Mouse (Mus musculus): ENCODE data around the gene Rfx2. TPM values are rescaled to one million over a fixed set of nuclear protein-coding genes. Genes with fewer than 3 reads are reported as not detected.

Gene Rfx2
- polyA plus RNA-seq, 1 experiment, result 1.2 TPM

- TF ChIP-seq POLR2A (IDR thresholded peaks at IDR 0.05; ENCODE audit: borderline replicate concordance, low read depth, low read length) (no peak), CTCF (IDR thresholded peaks at IDR 0.05; ENCODE audit: low read depth, low read length) (no peak)
- no peaks in the 10 kb centered on the region for H3K4me1 ChIP-seq (ENCODE audit: control insufficient read depth, insufficient read depth, low read length)
Measured at GRCm38 (mm10) chr17:56802065-56802464, 28.7 kb downstream of the Rfx2 start.

GRCm38 (mm10) chr17:56799276-56799675 lies 31.5 kb downstream of the Rfx2 start:
- Histone ChIP-seq H3K4me1 (ENCODE audit: control insufficient read depth, insufficient read depth, low read length) (no peaks in the 10 kb centered on the region), H3K27ac (ENCODE audit: insufficient read depth, low read depth, low read length) (no peak overlapping the region), H3K4me3 (ENCODE audit: insufficient read depth, low read length) (no peak overlapping the region)
- TF ChIP-seq CTCF (IDR thresholded peaks at IDR 0.05; ENCODE audit: low read depth, low read length) (no peak), POLR2A (IDR thresholded peaks at IDR 0.05; ENCODE audit: borderline replicate concordance, low read depth, low read length) (no peak)

More at GRCm38 (mm10) chr17:56802065-56802464, 28.7 kb downstream of the Rfx2 start:
- Histone ChIP-seq H3K4me3 (ENCODE audit: insufficient read depth, low read length) (no peak overlapping the region), H3K27ac (ENCODE audit: insufficient read depth, low read depth, low read length) (no peak overlapping the region)

GRCm38 (mm10) chr17:56793614-56794319 lies 37.0 kb downstream of the Rfx2 start:
- no peaks in the 10 kb centered on the region for H3K4me1 ChIP-seq (ENCODE audit: control insufficient read depth, insufficient read depth, low read length)
- no peak overlapping the region for H3K4me3 ChIP-seq (ENCODE audit: insufficient read depth, low read length)
- H3K27ac ChIP-seq (ENCODE audit: insufficient read depth, low read depth, low read length), result no peak overlapping the region
- TF ChIP-seq POLR2A (IDR thresholded peaks at IDR 0.05; ENCODE audit: borderline replicate concordance, low read depth, low read length) (no peak), CTCF (IDR thresholded peaks at IDR 0.05; ENCODE audit: low read depth, low read length) (no peak)

GRCm38 (mm10) chr17:56792588-56792987 lies 38.2 kb downstream of the Rfx2 start:
- TF ChIP-seq CTCF (IDR thresholded peaks at IDR 0.05; ENCODE audit: low read depth, low read length) (no peak), POLR2A (IDR thresholded peaks at IDR 0.05; ENCODE audit: borderline replicate concordance, low read depth, low read length) (no peak)
- no peaks in the 10 kb centered on the region for H3K4me1 ChIP-seq (ENCODE audit: control insufficient read depth, insufficient read depth, low read length)
- no peak overlapping the region for H3K27ac ChIP-seq (ENCODE audit: insufficient read depth, low read depth, low read length)
- no peak overlapping the region for H3K4me3 ChIP-seq (ENCODE audit: insufficient read depth, low read length)

- no peak overlapping the region for H3K27ac ChIP-seq (ENCODE audit: insufficient read depth, low read depth, low read length)
- H3K4me3 ChIP-seq (ENCODE audit: insufficient read depth, low read length), result no peak overlapping the region
- no peaks in the 10 kb centered on the region for H3K4me1 ChIP-seq (ENCODE audit: control insufficient read depth, insufficient read depth, low read length)
- TF ChIP-seq CTCF (IDR thresholded peaks at IDR 0.05; ENCODE audit: low read depth, low read length) (no peak), POLR2A (IDR thresholded peaks at IDR 0.05; ENCODE audit: borderline replicate concordance, low read depth, low read length) (no peak)
Measured at GRCm38 (mm10) chr17:56789286-56789685, 41.5 kb downstream of the Rfx2 start.

- Histone ChIP-seq H3K27ac (ENCODE audit: insufficient read depth, low read depth, low read length) (no peak overlapping the region), H3K4me1 (ENCODE audit: control insufficient read depth, insufficient read depth, low read length) (no peaks in the 10 kb centered on the region), H3K4me3 (ENCODE audit: insufficient read depth, low read length) (no peak overlapping the region)
- TF ChIP-seq POLR2A (IDR thresholded peaks at IDR 0.05; ENCODE audit: borderline replicate concordance, low read depth, low read length), result no peak
- no peak for TF ChIP-seq CTCF (IDR thresholded peaks at IDR 0.05; ENCODE audit: low read depth, low read length)
Measured at GRCm38 (mm10) chr17:56788886-56789285, 41.9 kb downstream of the Rfx2 start.

GRCm38 (mm10) chr17:56780291-56780978 lies 50.4 kb downstream of the Rfx2 start:
- TF ChIP-seq CTCF (IDR thresholded peaks at IDR 0.05; ENCODE audit: low read depth, low read length) (no peak), POLR2A (IDR thresholded peaks at IDR 0.05; ENCODE audit: borderline replicate concordance, low read depth, low read length) (no peak)
- H3K27ac ChIP-seq (ENCODE audit: insufficient read depth, low read depth, low read length), result no peak overlapping the region
- peaks cover 9% of the 10 kb centered on the region for H3K4me1 ChIP-seq (ENCODE audit: control insufficient read depth, insufficient read depth, low read length)
- no peak overlapping the region for H3K4me3 ChIP-seq (ENCODE audit: insufficient read depth, low read length)

GRCm38 (mm10) chr17:56778779-56779362 lies 51.9 kb downstream of the Rfx2 start:
- TF ChIP-seq POLR2A (IDR thresholded peaks at IDR 0.05; ENCODE audit: borderline replicate concordance, low read depth, low read length), result no peak
- TF ChIP-seq CTCF (IDR thresholded peaks at IDR 0.05; ENCODE audit: low read depth, low read length), result no peak
- no peak overlapping the region for H3K4me3 ChIP-seq (ENCODE audit: insufficient read depth, low read length)
- peaks cover 9% of the 10 kb centered on the region for H3K4me1 ChIP-seq (ENCODE audit: control insufficient read depth, insufficient read depth, low read length)
- no peak overlapping the region for H3K27ac ChIP-seq (ENCODE audit: insufficient read depth, low read depth, low read length)

GRCm38 (mm10) chr17:56777568-56777967 lies 53.2 kb downstream of the Rfx2 start:
- no peak overlapping the region for H3K4me3 ChIP-seq (ENCODE audit: insufficient read depth, low read length)
- H3K27ac ChIP-seq (ENCODE audit: insufficient read depth, low read depth, low read length), result no peak overlapping the region
- TF ChIP-seq CTCF (IDR thresholded peaks at IDR 0.05; ENCODE audit: low read depth, low read length) (no peak), POLR2A (IDR thresholded peaks at IDR 0.05; ENCODE audit: borderline replicate concordance, low read depth, low read length) (no peak)
- H3K4me1 ChIP-seq (ENCODE audit: control insufficient read depth, insufficient read depth, low read length), result peaks cover 9% of the 10 kb centered on the region

GRCm38 (mm10) chr17:56769950-56770349 lies 60.9 kb downstream of the Rfx2 start, which contains the start of gene Prr22:
Gene Prr22 (plus strand): TSS chr17:56770250.
- Histone ChIP-seq H3K27ac (ENCODE audit: insufficient read depth, low read depth, low read length) (no peak within 1 kb of the TSS), H3K4me3 (ENCODE audit: insufficient read depth, low read length) (no peak within 1 kb of the TSS), H3K4me1 (ENCODE audit: control insufficient read depth, insufficient read depth, low read length) (no peaks in the 10 kb centered on the region)
- TF ChIP-seq POLR2A (IDR thresholded peaks at IDR 0.05; ENCODE audit: borderline replicate concordance, low read depth, low read length), result no peak
- TF ChIP-seq CTCF (IDR thresholded peaks at IDR 0.05; ENCODE audit: low read depth, low read length), result no peak

All from bone marrow macrophage, adult 2 months (primary cell).